Mouse (Mus musculus): ENCODE results near the gene Gm10837. TPM values are rescaled to one million over a fixed set of nuclear protein-coding genes. Genes with fewer than 3 reads are reported as not detected.

Gene Gm10837
- polyA plus RNA-seq, 1 experiment from 2014 or later = 0.54 TPM

DNA sequence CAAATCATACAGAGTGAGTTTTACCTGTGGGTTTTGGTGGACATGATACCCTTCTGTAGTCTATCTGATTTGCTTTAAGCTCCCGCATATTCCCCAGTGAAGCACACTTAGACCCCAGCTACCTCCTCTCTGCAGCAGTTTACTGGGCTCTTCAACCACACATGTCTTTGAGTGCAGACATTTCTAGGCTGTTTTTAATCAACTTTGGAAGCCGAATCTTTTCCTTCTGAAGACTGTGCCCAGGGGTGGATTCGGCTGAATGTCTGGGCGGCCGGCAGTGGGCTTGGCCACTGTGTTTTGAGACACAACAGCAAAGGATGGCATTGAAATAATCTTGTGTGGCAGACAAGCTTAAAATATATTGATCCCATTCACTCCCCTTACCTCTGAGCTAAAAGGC lies 3.0 kb upstream of the Gm10837 start:
- Histone ChIP-seq H3K4me3 (ENCODE audit: low read depth, low read length) (no peak overlapping the region), H3K9me3 (ENCODE audit: control insufficient read depth, low read length) (no peaks in the 10 kb centered on the region), H3K9ac (ENCODE audit: low read length) (no peak overlapping the region), H3K36me3 (ENCODE audit: control insufficient read depth, insufficient read depth, low read length) (no peaks in the 10 kb centered on the region), H3K4me1 (ENCODE audit: control insufficient read depth, insufficient read depth, low read length) (peaks cover 6% of the 10 kb centered on the region), H3K4me2 (ENCODE audit: low read depth) (peak overlapping the region; percentile 24; the same call in 1 of the 2 replicates), H3K27me3 (ENCODE audit: control insufficient read depth, insufficient read depth, low read length) (peaks cover 59% of the 10 kb centered on the region), H3K27ac (ENCODE audit: low read depth, low read length) (no peak overlapping the region)
- 1% methylated on average over 5 of the region's 5 CpGs for WGBS
- ATAC-seq (ENCODE audit: insufficient read depth, low FRiP score, low TSS enrichment) = no peak
- peak; percentile 44 for DNase-seq (ENCODE audit: low spot score)

DNA sequence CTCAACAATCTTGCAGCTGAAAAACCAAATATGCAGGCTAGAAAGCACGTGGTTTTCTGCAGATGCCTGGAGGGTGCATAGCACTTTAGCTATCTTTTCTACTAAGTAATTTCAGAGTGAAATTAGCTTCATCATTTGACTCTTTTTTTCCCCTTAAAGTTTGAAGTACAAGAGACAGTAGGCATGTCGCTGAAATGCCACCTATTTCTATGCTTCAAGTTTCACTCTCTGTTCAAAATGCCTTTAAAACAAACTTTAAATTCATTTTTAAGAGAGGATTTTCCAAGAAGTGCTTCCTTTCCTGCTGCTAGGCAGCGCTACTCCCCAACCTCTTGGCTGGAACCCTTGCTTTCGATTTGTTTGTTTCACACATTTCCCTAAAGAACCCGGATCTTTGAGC lies 1.3 kb upstream of the Gm10837 start:
- Histone ChIP-seq H3K9me3 (ENCODE audit: control insufficient read depth, low read length) (no peaks in the 10 kb centered on the region), H3K4me3 (ENCODE audit: low read depth, low read length) (no peak overlapping the region), H3K4me1 (ENCODE audit: control insufficient read depth, insufficient read depth, low read length) (peaks cover 6% of the 10 kb centered on the region), H3K9ac (ENCODE audit: low read length) (no peak overlapping the region), H3K36me3 (ENCODE audit: control insufficient read depth, insufficient read depth, low read length) (no peaks in the 10 kb centered on the region), H3K27me3 (ENCODE audit: control insufficient read depth, insufficient read depth, low read length) (peaks cover 44% of the 10 kb centered on the region), H3K4me2 (ENCODE audit: low read depth) (peak overlapping the region; percentile 31; the same call in 1 of the 2 replicates), H3K27ac (ENCODE audit: low read depth, low read length) (no peak overlapping the region)
- WGBS = under 1% methylated on average over 5 of the region's 5 CpGs
- no peak for ATAC-seq (ENCODE audit: insufficient read depth, low FRiP score, low TSS enrichment)
- no peak for DNase-seq (ENCODE audit: low spot score)

DNA sequence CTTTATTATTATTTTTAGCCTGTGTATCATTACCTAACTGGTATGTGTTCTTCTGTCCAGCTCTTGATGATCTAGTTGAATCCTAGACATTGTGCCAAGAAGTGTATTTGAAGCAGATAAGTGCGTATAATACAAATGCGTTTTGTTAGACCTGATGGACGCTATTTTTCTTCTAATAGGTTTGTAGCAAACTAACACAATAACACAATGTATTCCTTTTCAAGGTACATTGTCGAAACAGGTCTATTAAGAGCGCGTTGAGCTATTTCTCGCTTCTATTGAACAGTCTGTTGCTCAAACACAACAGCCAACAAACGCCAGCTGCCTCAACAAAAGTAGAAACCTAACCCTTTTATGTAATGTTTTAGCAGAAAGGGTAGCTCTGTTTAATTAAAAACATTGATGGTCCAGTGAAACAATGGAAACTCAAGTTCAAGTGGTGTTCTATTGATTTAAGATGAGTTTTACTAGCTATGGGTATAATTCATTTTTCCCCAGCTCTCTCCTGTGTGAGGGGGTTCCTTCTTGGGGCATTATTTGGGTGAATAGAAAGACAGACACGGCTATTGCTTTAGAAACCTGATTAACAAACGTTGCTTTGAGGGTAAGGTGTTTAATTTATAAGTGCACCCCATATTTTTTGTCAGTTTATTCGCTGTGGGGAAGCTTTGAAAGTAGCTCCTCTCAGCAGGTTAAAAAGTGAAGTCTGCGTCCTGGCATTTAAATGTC lies 536 bp upstream of the Gm10837 start:
- H3K27ac ChIP-seq (ENCODE audit: low read depth, low read length) = no peak overlapping the region
- H3K36me3 ChIP-seq (ENCODE audit: control insufficient read depth, insufficient read depth, low read length) = no peaks in the 10 kb centered on the region
- H3K4me2 ChIP-seq (ENCODE audit: low read depth) = peak overlapping the region; percentile 57
- H3K27me3 ChIP-seq (ENCODE audit: control insufficient read depth, insufficient read depth, low read length) = peaks cover 36% of the 10 kb centered on the region
- WGBS = 3% methylated on average over 12 of the region's 12 CpGs
- ATAC-seq (ENCODE audit: insufficient read depth, low FRiP score, low TSS enrichment) (peak; percentile 75), DNase-seq (ENCODE audit: low spot score) (peak; percentile 34)
- peaks cover 6% of the 10 kb centered on the region for H3K4me1 ChIP-seq (ENCODE audit: control insufficient read depth, insufficient read depth, low read length)
- no peak overlapping the region for H3K9ac ChIP-seq (ENCODE audit: low read length)
- no peaks in the 10 kb centered on the region for H3K9me3 ChIP-seq (ENCODE audit: control insufficient read depth, low read length)
- no peak overlapping the region for H3K4me3 ChIP-seq (ENCODE audit: low read depth, low read length)

DNA sequence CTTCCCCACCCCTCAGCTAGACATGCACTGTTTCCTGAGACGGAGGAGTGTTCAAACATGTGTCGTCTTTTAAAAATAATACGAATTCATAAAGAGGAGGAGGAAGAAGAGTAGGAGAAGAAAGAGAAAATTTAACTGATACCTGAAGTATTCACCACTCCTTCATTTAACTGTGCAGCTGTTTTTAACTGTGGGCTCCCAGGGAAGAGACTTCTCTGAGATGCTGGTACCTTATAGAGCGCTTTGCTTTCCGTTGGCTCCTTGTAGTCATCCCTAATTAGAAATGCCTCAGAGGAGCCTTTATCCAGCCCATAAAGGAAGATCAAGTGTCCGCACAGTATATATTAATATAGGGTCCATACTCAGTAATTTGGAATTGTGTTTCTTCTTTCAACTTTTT lies 1.1 kb downstream of the Gm10837 start:
- peaks cover 21% of the 10 kb centered on the region for H3K27me3 ChIP-seq (ENCODE audit: control insufficient read depth, insufficient read depth, low read length)
- no peak overlapping the region for H3K9ac ChIP-seq (ENCODE audit: low read length)
- 75% methylated on average over 6 of the region's 6 CpGs for WGBS
- H3K4me3 ChIP-seq (ENCODE audit: low read depth, low read length) = no peak overlapping the region
- H3K27ac ChIP-seq (ENCODE audit: low read depth, low read length) = no peak overlapping the region
- H3K4me2 ChIP-seq (ENCODE audit: low read depth) = no peak overlapping the region
- ATAC-seq (ENCODE audit: insufficient read depth, low FRiP score, low TSS enrichment) = no peak
- H3K36me3 ChIP-seq (ENCODE audit: control insufficient read depth, insufficient read depth, low read length) = no peaks in the 10 kb centered on the region
- no peaks in the 10 kb centered on the region for H3K9me3 ChIP-seq (ENCODE audit: control insufficient read depth, low read length)
- no peak for DNase-seq (ENCODE audit: low spot score)
- H3K4me1 ChIP-seq (ENCODE audit: control insufficient read depth, insufficient read depth, low read length) = no peaks in the 10 kb centered on the region; the same call in 1 of the 2 replicates

DNA sequence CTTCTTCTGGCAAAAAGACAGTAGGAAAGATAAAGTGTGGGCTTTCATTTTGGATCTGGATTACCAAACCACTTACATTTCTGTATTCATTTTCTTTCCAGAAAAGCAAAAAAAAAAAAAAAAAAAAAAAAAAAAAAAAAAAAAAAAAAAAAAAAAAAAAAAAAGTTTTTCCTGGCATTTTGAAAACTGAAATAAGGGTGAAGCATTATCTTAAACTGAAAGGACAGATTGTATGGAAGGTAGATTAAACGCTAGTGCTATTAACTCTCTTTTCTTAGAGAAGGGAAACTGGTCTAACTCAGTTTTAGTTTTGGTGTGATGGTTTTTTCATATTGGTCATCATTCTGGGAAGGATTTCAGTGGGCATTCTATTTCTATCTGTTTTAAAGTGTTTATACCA lies 1.6 kb downstream of the Gm10837 start:
- no peak overlapping the region for H3K27ac ChIP-seq (ENCODE audit: low read depth, low read length)
- H3K4me3 ChIP-seq (ENCODE audit: low read depth, low read length) = no peak overlapping the region
- no peaks in the 10 kb centered on the region for H3K9me3 ChIP-seq (ENCODE audit: control insufficient read depth, low read length)
- whole genome bisulfite sequencing = 80% methylated on average over 1 of the region's 1 CpGs
- DNase-seq (ENCODE audit: low spot score) = no peak
- peaks cover 20% of the 10 kb centered on the region for H3K27me3 ChIP-seq (ENCODE audit: control insufficient read depth, insufficient read depth, low read length)
- no peaks in the 10 kb centered on the region; the same call in 1 of the 2 replicates for H3K4me1 ChIP-seq (ENCODE audit: control insufficient read depth, insufficient read depth, low read length)
- H3K4me2 ChIP-seq (ENCODE audit: low read depth) = no peak overlapping the region
- no peak overlapping the region for H3K9ac ChIP-seq (ENCODE audit: low read length)
- ATAC-seq (ENCODE audit: insufficient read depth, low FRiP score, low TSS enrichment) = no peak
- H3K36me3 ChIP-seq (ENCODE audit: control insufficient read depth, insufficient read depth, low read length) = no peaks in the 10 kb centered on the region

DNA sequence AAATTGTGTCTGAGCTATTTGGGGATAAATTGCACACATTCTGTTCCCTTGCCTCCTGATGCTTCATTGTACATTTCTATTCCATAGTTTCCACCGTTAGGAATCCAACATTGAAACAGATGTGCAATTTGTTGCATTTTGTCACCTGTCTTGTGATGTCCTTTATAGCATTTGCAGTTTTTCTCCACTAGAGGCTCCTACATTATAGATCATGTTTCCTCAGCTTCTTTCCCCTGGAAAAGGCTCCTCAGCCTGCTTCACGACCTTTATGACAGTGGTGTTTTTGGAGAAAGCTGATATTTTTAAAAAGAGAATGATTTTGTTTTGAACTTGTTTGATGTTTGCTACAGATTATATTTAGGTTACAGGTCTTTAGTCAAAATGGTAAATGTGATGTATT lies 18.7 kb downstream of the Gm10837 start:
- DNase-seq (ENCODE audit: low spot score) (no peak), ATAC-seq (ENCODE audit: insufficient read depth, low FRiP score, low TSS enrichment) (no peak)
- H3K36me3 ChIP-seq (ENCODE audit: control insufficient read depth, insufficient read depth, low read length) = no peaks in the 10 kb centered on the region
- no peak overlapping the region for H3K4me2 ChIP-seq (ENCODE audit: low read depth)
- H3K27me3 ChIP-seq (ENCODE audit: control insufficient read depth, insufficient read depth, low read length) = no peaks in the 10 kb centered on the region
- 27% methylated on average over 2 of the region's 2 CpGs for WGBS
- H3K27ac ChIP-seq (ENCODE audit: low read depth, low read length) = no peak overlapping the region
- no peak overlapping the region for H3K4me3 ChIP-seq (ENCODE audit: low read depth, low read length)
- no peaks in the 10 kb centered on the region for H3K4me1 ChIP-seq (ENCODE audit: control insufficient read depth, insufficient read depth, low read length)
- H3K9me3 ChIP-seq (ENCODE audit: control insufficient read depth, low read length) = no peaks in the 10 kb centered on the region
- no peak overlapping the region for H3K9ac ChIP-seq (ENCODE audit: low read length)

DNA sequence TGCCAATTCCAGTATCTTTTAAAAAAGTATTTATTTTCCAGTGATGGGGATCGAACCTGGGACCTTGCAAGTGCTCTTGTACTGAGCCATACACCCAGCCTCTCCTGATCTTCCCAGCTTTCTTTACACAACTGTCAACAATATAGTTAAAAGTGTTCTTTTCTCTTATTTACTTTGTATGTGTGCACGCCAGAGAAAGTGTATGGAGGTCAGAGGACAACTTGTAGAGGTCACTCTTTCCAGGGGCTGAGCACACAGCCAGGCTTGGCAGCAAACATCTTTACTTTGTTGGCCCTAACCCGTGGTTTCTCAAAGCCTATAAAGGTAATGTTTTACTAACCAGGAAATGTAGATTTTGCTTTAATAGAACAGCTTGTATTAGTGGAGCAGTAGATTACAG lies 21.1 kb downstream of the Gm10837 start:
- DNase-seq (ENCODE audit: low spot score) = no peak
- Histone ChIP-seq H3K4me3 (ENCODE audit: low read depth, low read length) (no peak overlapping the region), H3K9ac (ENCODE audit: low read length) (no peak overlapping the region), H3K36me3 (ENCODE audit: control insufficient read depth, insufficient read depth, low read length) (no peaks in the 10 kb centered on the region), H3K27ac (ENCODE audit: low read depth, low read length) (no peak overlapping the region), H3K4me2 (ENCODE audit: low read depth) (no peak overlapping the region), H3K27me3 (ENCODE audit: control insufficient read depth, insufficient read depth, low read length) (no peaks in the 10 kb centered on the region), H3K4me1 (ENCODE audit: control insufficient read depth, insufficient read depth, low read length) (no peaks in the 10 kb centered on the region), H3K9me3 (ENCODE audit: control insufficient read depth, low read length) (no peaks in the 10 kb centered on the region)
- 73% methylated on average over 3 of the region's 3 CpGs for WGBS
- ATAC-seq (ENCODE audit: insufficient read depth, low FRiP score, low TSS enrichment) = no peak

DNA sequence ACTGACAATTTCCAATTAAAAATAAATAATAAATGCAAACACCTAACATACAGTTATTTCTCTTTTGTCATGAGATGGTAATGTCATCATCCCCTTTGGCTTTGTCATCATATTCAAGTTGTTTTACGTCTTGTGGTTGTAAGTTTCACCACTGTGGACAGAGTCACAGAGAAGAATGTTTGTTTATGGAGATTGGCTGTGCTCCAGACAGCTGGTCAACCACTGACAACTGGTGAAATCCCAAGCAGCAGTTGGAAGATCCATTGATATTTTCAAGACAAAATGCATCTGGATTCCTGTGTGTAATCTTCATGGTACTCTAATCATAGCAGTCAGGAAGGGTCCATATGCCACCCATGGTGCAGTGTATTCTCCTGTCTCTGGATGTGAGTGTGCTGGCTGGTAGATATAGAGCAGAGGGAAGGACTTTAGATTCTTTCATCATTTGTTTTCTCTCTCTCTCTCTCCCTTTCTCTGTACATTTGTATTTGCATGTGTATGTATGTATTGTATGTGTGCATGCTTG lies 23.2 kb downstream of the Gm10837 start:
- Histone ChIP-seq H3K36me3 (ENCODE audit: control insufficient read depth, insufficient read depth, low read length) (no peaks in the 10 kb centered on the region), H3K4me3 (ENCODE audit: low read depth, low read length) (no peak overlapping the region), H3K4me2 (ENCODE audit: low read depth) (no peak overlapping the region), H3K27me3 (ENCODE audit: control insufficient read depth, insufficient read depth, low read length) (no peaks in the 10 kb centered on the region), H3K27ac (ENCODE audit: low read depth, low read length) (no peak overlapping the region), H3K9me3 (ENCODE audit: control insufficient read depth, low read length) (no peaks in the 10 kb centered on the region), H3K9ac (ENCODE audit: low read length) (no peak overlapping the region), H3K4me1 (ENCODE audit: control insufficient read depth, insufficient read depth, low read length) (no peaks in the 10 kb centered on the region)
- WGBS = 70% methylated on average over 1 of the region's 1 CpGs
- no peak for ATAC-seq (ENCODE audit: insufficient read depth, low FRiP score, low TSS enrichment)
- DNase-seq (ENCODE audit: low spot score) = no peak

DNA sequence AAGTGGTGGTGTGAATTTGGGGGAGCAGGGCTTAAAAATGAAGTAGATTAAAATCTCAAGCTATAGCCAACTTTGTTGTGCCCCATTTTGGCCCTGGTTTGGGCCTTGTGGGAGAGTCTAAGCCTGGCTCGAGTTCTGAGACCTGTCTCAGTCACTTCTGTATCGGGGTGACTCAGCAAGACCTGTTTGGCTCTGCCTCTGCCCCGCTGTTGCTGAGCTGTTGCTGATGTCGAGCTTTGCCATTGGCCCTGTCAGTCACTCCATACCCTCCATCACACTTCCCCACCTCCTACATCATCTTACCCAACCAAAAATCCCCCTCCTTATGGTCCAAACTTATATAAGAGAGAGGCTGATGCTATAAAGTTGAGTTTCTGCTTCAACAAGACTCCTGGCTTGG lies 38.1 kb downstream of the Gm10837 start:
- Histone ChIP-seq H3K9me3 (ENCODE audit: control insufficient read depth, low read length) (no peaks in the 10 kb centered on the region), H3K4me3 (ENCODE audit: low read depth, low read length) (no peak overlapping the region), H3K27me3 (ENCODE audit: control insufficient read depth, insufficient read depth, low read length) (no peaks in the 10 kb centered on the region), H3K9ac (ENCODE audit: low read length) (no peak overlapping the region), H3K36me3 (ENCODE audit: control insufficient read depth, insufficient read depth, low read length) (no peaks in the 10 kb centered on the region), H3K4me2 (ENCODE audit: low read depth) (no peak overlapping the region), H3K27ac (ENCODE audit: low read depth, low read length) (no peak overlapping the region), H3K4me1 (ENCODE audit: control insufficient read depth, insufficient read depth, low read length) (no peaks in the 10 kb centered on the region)
- ATAC-seq (ENCODE audit: insufficient read depth, low FRiP score, low TSS enrichment) = no peak
- 90% methylated on average over 4 of the region's 4 CpGs for WGBS
- DNase-seq (ENCODE audit: low spot score) = no peak

Data from neural tube, embryonic 11.5 days (tissue).